Mouse (Mus musculus) layer of hippocampus, adult 8-10 months (tissue): Measurements from ENCODE around the gene Orm2. TPM values are rescaled to one million over a fixed set of nuclear protein-coding genes. Genes with fewer than 3 reads are reported as not detected.

ENCODE experiments used
- DNase-seq, 2 experiments: peaks; one replicate each; pipeline ENCODE4 v3.0.0; 2022; ENCODE audit warnings: low spot score in 2 of 2
- total RNA-seq, 4 experiments: library from RNA; stranded (reverse); gene quantifications; 2 replicates each; pipeline ENCODE4 v1.2.4; 2022

The Orm2 gene
- total RNA-seq = not detected

DNA sequence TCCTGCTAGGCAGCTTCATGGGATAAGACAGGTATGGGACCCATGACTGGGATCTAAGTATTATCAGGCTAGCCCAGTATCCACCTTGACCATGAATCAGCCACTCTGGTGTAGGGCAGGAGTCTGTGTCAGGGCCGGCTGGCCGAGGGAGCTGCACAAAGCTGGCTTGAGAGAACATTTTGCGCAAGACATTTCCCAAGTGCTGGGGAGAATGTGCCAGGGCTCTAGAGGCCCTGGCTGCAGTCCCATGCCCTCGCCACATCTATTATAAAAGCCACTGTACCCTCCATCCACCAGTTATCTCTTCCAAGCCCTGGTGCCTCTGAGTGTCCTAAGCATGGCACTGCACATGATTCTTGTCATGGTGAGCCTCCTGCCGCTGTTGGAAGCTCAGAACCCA, at the start of gene Orm2:
Gene Orm2 (plus strand): TSS at position 300 of the 400 bp plus-strand sequence.
- no peak for DNase-seq

DNA sequence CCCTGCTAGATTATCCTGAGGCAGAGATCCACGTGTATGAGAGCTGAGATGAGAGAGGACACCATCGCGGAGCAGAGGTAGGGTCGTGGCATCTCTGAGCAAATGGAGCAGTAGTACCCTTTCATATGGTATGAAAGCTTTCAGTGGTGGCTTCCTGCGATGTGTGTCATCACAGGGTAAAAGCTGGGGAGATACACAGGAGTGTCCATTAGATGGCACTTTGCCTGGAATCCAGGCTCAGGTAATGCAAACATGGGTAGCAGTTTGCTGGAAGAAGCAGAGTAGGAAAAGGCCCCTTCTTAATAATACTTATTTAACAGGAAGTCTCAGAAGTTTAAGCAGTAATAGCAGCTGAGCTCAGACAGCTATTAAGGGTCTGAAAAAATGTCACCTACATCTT, 48.2 kb upstream of the Orm2 start:
- DNase-seq = no peak

DNA sequence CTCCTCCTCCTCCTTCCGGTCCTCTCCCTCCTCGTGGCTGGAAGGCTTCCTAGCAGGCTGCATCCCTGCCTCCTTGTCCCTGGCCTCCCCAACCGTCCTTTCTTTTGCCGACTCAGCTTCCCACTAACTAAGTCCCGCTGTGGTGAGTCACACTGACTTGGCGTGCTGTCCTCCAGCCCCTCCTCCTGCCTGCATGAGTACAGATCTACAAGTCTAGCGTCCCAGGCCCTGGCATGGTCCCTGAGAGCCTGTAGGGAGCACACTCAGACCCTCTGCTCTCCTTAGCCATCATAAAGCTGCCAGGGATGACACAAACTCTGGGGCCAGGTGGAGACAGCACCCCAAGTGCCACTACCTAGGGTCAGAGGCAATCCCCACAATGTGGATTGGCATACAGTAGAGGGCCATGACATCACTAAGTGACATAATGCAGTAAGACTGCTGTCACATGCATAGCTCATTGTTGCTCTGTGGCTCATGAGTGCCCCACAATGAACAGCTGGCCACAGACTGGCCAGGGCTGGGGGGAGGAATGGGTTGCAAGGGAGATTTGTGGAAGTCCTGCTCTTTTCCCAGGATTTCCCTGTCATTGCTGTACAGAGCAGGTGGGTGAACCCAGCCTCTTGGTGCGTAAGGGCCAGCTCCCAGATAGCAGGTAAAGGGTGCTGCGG, 46.0 kb upstream of the Orm2 start:
- DNase-seq = no peak

GRCm38 (mm10) chr4:63319566-63319965, 42.7 kb upstream of the Orm2 start:
- peak; percentile 15 to 56 for DNase-seq

GRCm38 (mm10) chr4:63323275-63323815, 38.9 kb upstream of the Orm2 start:
- no peak for DNase-seq

GRCm38 (mm10) chr4:63333403-63333802, 28.8 kb upstream of the Orm2 start:
- no peak for DNase-seq

- peak in 1 of 2 experiments; percentile 9 for DNase-seq
Measured at GRCm38 (mm10) chr4:63338414-63339076, 23.7 kb upstream of the Orm2 start.

GRCm38 (mm10) chr4:63342491-63342890, 19.8 kb upstream of the Orm2 start:
- DNase-seq = no peak

- DNase-seq = no peak
Measured at GRCm38 (mm10) chr4:63343608-63344007, 18.6 kb upstream of the Orm2 start.

GRCm38 (mm10) chr4:63344295-63344694, 18.0 kb upstream of the Orm2 start, which contains the start of gene Orm1:
Orm1 (plus strand) TSS chr4:63344560.
- no peak for DNase-seq

DNA sequence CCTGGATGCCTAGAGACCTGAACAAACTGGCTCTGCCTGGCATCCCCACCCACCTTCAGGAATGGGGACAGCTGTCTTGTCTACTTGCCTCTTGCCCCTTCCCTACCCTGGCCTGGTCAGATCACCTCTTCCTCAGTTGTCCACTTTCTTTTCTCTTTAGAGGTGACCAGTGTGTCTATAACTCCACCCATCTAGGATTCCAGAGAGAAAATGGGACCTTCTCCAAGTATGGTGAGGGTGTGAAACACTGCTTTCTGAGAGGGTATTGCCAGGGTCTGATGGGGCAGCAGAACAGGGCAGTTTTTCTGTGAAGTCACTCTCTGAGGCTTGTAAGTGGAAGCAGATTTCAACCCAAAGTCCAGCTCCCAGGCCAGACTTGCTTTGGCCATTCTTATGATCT, 17.0 kb upstream of the Orm2 start:
- no peak for DNase-seq

DNA sequence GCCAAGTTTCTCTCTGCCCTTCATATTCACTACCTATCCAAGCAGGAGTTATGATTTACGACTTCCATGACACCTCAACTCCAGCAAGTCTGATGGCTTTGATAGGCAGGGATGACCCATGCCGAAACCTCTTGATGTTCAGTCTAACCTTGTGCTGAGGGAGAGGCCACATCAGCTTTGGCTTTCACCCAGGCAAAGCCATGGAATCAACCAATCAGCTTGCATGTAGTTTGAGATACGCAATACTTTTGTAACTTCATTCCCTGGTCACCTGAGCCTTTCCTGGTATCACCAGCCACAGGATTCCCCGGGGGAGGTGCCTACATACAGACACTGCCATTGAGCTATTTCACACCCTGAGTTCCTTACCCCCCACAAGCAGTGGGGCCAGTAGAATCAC, 15.6 kb upstream of the Orm2 start:
- no peak for DNase-seq

DNA sequence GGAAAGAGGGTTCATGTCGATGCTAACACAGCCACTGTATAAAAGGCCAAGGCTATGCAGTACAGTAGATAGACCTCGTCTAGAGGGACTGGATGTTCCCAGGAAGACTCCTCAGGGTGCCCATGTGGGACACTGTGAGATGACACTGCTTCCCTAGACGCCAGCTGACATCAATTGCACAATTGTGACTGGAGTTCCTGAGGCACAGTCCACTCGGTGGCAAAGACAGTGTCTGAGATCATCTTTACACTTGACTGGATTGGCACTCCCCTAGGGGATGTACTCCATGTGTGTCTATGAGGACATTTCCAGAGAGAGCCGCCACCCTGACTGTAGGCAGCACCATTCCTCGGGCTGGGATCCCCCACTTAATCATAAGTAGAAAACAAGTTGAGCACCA, 13.7 kb upstream of the Orm2 start:
- DNase-seq = no peak

GRCm38 (mm10) chr4:63355877-63356665, 6.2 kb upstream of the Orm2 start, which contains the start of gene Orm3:
Orm3 (plus strand) TSS chr4:63356162.
- DNase-seq = no peak

DNA sequence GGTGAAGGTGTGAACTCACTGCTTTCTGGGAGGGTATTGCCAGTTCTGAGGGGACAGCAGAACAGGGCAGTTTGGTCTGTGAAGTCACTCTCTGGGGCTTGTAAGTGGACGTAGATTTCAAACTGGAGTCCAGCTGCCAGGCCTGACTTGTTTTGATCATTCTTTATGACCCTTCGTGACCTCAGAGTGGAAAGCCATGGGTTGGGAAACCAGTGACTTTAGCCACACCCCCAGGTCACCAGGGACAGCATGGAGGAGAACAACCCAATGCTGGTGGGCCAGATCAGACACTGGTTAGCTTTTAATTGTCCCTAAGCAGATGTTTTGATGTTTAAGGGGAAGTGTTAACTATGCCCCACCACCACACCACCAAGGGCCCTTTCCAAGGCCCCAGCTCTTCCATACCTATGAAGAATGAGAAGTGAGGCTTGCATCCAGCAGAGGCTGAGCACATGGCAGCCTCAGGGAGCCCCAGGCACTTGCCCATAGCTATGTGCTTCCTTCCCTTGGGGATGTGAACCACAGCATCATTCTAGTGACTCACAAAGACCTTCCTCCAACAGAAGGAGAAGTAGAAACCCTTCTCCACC, 5.2 kb upstream of the Orm2 start:
- no peak for DNase-seq

- DNase-seq = no peak
Measured at GRCm38 (mm10) chr4:63359861-63360260, 2.4 kb upstream of the Orm2 start.

DNA sequence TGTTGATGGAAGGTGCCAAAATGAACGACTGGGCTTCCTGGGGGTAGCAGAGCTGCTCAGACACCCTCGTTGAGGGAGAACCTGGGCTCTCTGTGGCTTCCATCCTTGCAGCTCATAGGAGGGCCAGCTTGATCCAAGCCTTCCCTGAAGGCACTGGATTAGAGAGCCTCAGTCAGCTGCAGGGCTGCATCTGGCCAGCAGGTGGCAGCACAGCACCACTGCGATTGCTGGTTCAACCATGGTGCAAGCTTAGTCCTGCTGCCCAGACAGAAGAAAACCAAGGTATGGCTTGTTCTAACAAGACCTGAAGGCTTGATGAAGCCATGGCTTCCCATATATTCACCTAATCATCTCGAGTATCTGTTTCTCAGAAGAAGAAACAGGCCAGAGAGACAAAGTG, 6.3 kb downstream of the Orm2 start:
- peak; percentile 74 to 92 for DNase-seq

GRCm38 (mm10) chr4:63370897-63371296, 8.6 kb downstream of the Orm2 start:
- DNase-seq = no peak

GRCm38 (mm10) chr4:63371890-63372289, 9.6 kb downstream of the Orm2 start:
- DNase-seq = no peak

- no peak for DNase-seq
Measured at GRCm38 (mm10) chr4:63373404-63373803, 11.2 kb downstream of the Orm2 start.

DNA sequence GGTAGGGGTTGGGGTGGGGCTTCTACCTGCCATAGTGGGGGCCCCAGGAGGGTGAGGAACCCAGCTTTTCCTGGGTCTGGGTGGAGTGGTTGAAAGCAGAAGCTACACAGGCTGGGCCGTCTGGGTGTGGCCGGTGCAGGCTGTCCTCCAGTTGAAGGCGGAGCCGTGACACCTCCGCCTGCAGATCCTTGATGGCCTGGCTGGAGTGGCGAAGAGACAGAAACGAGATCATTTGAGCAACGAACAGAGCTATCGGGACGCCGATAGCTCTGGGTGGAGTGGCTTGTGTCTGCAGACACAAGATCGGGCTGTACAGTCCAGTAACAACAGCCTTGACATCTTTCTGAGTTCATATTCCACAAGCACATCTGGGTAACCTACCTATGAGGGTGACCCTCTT, 12.1 kb downstream of the Orm2 start:
- DNase-seq = no peak

- DNase-seq = no peak
Measured at GRCm38 (mm10) chr4:63375367-63375766, 13.1 kb downstream of the Orm2 start.
